Mouse (Mus musculus): ENCODE data around the gene Dtx2. TPM values are rescaled to one million over a fixed set of nuclear protein-coding genes. Genes with fewer than 3 reads are reported as not detected.
A peak's percentile ranks its signal among the peaks of the same experiment; 100 is the strongest.

The Dtx2 gene
- total and polyA plus RNA-seq, 3 experiments = 11.9 to 17.2 TPM; not detected in 1

- Histone ChIP-seq H3K27ac (ENCODE audit: control insufficient read depth, low read depth, low read length) (no peak overlapping the region), H3K36me3 (ENCODE audit: control insufficient read depth in 1 of 2, insufficient read depth in 2 of 2, low read length in 2 of 2) (peaks cover 0 to 27% of the 10 kb centered on the region in 2 experiments; a peak in 2 of 4 replicates), H3K4me1 (ENCODE audit: control insufficient read depth in 1 of 2, insufficient read depth in 2 of 2, low read length in 2 of 2) (peaks cover 10 to 30% of the 10 kb centered on the region in 2 experiments), H3K4me3 (ENCODE audit: control insufficient read depth in 1 of 2, insufficient read depth in 1 of 2, low read depth in 2 of 2, low read length in 2 of 2) (no peak overlapping the region), H3K79me2 (ENCODE audit: control insufficient read depth, insufficient read depth, low read length, poor library complexity) (peaks cover 4% of the 10 kb centered on the region; the same call in 1 of the 2 replicates), H3K27me3 (ENCODE audit: control insufficient read depth in 1 of 2, insufficient read depth in 2 of 2, low read length in 2 of 2) (no peaks in the 10 kb centered on the region), H3K9ac (ENCODE audit: control insufficient read depth, low read depth, low read length, poor library complexity, severe bottlenecking) (no peak overlapping the region), H3K9me3 (replicated peaks; ENCODE audit: insufficient read depth, low read length) (no peaks in the 10 kb centered on the region)
- TF ChIP-seq NELFE (IDR thresholded peaks at IDR 0.05; ENCODE audit: low read depth, low read length) = no peak
- no peak for TF ChIP-seq TCF12 (IDR thresholded peaks at IDR 0.05; ENCODE audit: low read depth, low read length)
- no peak for TF ChIP-seq NRF1 (IDR thresholded peaks at IDR 0.05; ENCODE audit: insufficient read depth, low read depth, low read length, poor library complexity, severe bottlenecking)
- no peak for TF ChIP-seq ETS1 (IDR thresholded peaks at IDR 0.05; ENCODE audit: low read depth, low read length)
- no peak for TF ChIP-seq GATA1 (IDR thresholded peaks at IDR 0.05; ENCODE audit: low read depth, low read length)
- TF ChIP-seq CTCF (IDR thresholded peaks at IDR 0.05 in 2 of 3, conservative IDR thresholded peaks at IDR 0.05 in 1 of 3; ENCODE audit: control insufficient read depth in 1 of 3, insufficient read depth in 1 of 3, low read depth in 2 of 3, low read length in 3 of 3, poor library complexity in 1 of 3, severe bottlenecking in 1 of 3) = no peak
- no peak for TF ChIP-seq ZNF384 (IDR thresholded peaks at IDR 0.05; ENCODE audit: low read depth, low read length)
- TF ChIP-seq POLR2A (IDR thresholded peaks at IDR 0.05; ENCODE audit: control insufficient read depth in 1 of 2, insufficient read depth in 1 of 2, low read depth in 1 of 2, low read length in 2 of 2, poor library complexity in 1 of 2) = no peak
- no peak for TF ChIP-seq E2F4 (IDR thresholded peaks at IDR 0.05; ENCODE audit: borderline replicate concordance, low read depth, low read length)
- no peak for TF ChIP-seq BHLHE40 (IDR thresholded peaks at IDR 0.05; ENCODE audit: borderline replicate concordance, low read depth, low read length)
- no peak for TF ChIP-seq MAZ (IDR thresholded peaks at IDR 0.05; ENCODE audit: low read depth, low read length)
- DNase-seq (ENCODE audit: low read depth, low spot score) = no peak
Measured at GRCm38 (mm10) chr5:135959911-135960310, 34.7 kb upstream of the Dtx2 start.

DNA sequence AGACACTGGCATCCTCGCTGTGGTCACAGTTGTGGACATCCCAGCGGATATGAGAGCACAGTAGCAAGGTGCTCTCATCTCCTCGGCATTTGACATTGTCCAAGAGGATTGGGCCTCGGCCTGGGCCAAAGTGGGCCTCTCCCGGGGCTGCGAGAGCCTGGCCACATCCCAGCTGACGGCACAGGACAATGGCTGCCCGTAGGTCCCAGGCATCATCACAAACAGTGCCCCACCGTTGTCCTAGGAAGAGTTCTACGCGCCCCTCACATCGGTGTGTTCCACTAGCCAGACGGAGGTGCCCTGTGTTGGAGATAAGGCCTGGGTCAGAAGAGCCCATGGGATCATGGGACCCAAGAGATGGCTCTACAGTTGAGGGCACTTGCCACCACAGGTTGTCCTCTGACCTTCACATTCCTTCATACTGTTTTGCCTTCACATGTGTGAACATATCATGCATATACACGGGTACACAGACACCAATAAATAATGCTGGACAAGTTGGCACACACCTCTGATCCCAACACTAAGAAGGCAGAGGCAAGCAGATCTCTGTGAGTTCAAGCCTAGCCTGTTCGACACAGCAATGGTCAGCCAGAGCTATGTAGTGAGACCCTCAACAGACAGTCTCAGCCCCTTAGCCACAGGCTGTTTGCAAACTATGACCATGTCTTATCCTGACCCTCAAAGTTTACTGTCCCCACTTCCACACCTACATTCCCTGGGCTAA is 33.5 kb upstream of the Dtx2 start:
- Histone ChIP-seq H3K4me3 (ENCODE audit: control insufficient read depth in 1 of 2, insufficient read depth in 1 of 2, low read depth in 2 of 2, low read length in 2 of 2) (no peak overlapping the region; a peak in 1 of 4 replicates), H3K27me3 (ENCODE audit: control insufficient read depth in 1 of 2, insufficient read depth in 2 of 2, low read length in 2 of 2) (no peaks in the 10 kb centered on the region), H3K27ac (ENCODE audit: control insufficient read depth, low read depth, low read length) (peak overlapping the region; percentile 85), H3K4me1 (ENCODE audit: control insufficient read depth in 1 of 2, insufficient read depth in 2 of 2, low read length in 2 of 2) (peaks cover 10 to 29% of the 10 kb centered on the region in 2 experiments), H3K36me3 (ENCODE audit: control insufficient read depth in 1 of 2, insufficient read depth in 2 of 2, low read length in 2 of 2) (peaks cover 0 to 27% of the 10 kb centered on the region in 2 experiments; a peak in 2 of 4 replicates), H3K79me2 (ENCODE audit: control insufficient read depth, insufficient read depth, low read length, poor library complexity) (peaks cover 4% of the 10 kb centered on the region; the same call in 1 of the 2 replicates), H3K9ac (ENCODE audit: control insufficient read depth, low read depth, low read length, poor library complexity, severe bottlenecking) (peak overlapping the region; percentile 67; the same call in 1 of the 2 replicates), H3K9me3 (replicated peaks; ENCODE audit: insufficient read depth, low read length) (no peaks in the 10 kb centered on the region)
- no peak for DNase-seq (ENCODE audit: low read depth, low spot score)
- TF ChIP-seq SMC3 (IDR thresholded peaks at IDR 0.05; ENCODE audit: low read depth, low read length) (no peak), MAX (IDR thresholded peaks at IDR 0.05; ENCODE audit: low read length) (no peak)

GRCm38 (mm10) chr5:135962125-135962491 is 32.5 kb upstream of the Dtx2 start:
- Histone ChIP-seq H3K4me1 (ENCODE audit: control insufficient read depth in 1 of 2, insufficient read depth in 2 of 2, low read length in 2 of 2) (peaks cover 4 to 19% of the 10 kb centered on the region in 2 experiments; a peak in 3 of 4 replicates), H3K9me3 (replicated peaks; ENCODE audit: insufficient read depth, low read length) (no peaks in the 10 kb centered on the region), H3K36me3 (ENCODE audit: control insufficient read depth in 1 of 2, insufficient read depth in 2 of 2, low read length in 2 of 2) (peaks cover 0 to 17% of the 10 kb centered on the region in 2 experiments; a peak in 2 of 4 replicates), H3K27ac (ENCODE audit: control insufficient read depth, low read depth, low read length) (peak overlapping the region; percentile 85), H3K4me3 (ENCODE audit: control insufficient read depth in 1 of 2, insufficient read depth in 1 of 2, low read depth in 2 of 2, low read length in 2 of 2) (peak overlapping the region; percentile 53 to 58), H3K9ac (ENCODE audit: control insufficient read depth, low read depth, low read length, poor library complexity, severe bottlenecking) (peak overlapping the region; percentile 67), H3K27me3 (ENCODE audit: control insufficient read depth in 1 of 2, insufficient read depth in 2 of 2, low read length in 2 of 2) (no peaks in the 10 kb centered on the region), H3K79me2 (ENCODE audit: control insufficient read depth, insufficient read depth, low read length, poor library complexity) (peaks cover 4% of the 10 kb centered on the region; the same call in 1 of the 2 replicates)
- DNase-seq (ENCODE audit: low read depth, low spot score) = no peak
- TF ChIP-seq JUND (IDR thresholded peaks at IDR 0.05; ENCODE audit: low read depth, low read length) (no peak), BHLHE40 (IDR thresholded peaks at IDR 0.05; ENCODE audit: borderline replicate concordance, low read depth, low read length) (0 out of 2 replicates have a peak, but pooled peaks have one; percentile 7), MAX (IDR thresholded peaks at IDR 0.05; ENCODE audit: low read length) (peak; percentile 5; the same call in 1 of the 2 replicates), ZMIZ1 (IDR thresholded peaks at IDR 0.05; ENCODE audit: low read depth, low read length) (peak; percentile 59; the same call in 1 of the 2 replicates), TBP (IDR thresholded peaks at IDR 0.05; ENCODE audit: low read depth, low read length) (0 out of 2 replicates have a peak, but pooled peaks have one; percentile 38), MYC (IDR thresholded peaks at IDR 0.05; ENCODE audit: low read depth, low read length) (no peak), USF1 (IDR thresholded peaks at IDR 0.05; ENCODE audit: low read depth, low read length) (no peak), MAZ (IDR thresholded peaks at IDR 0.05; ENCODE audit: low read depth, low read length) (peak; percentile 76), GATA1 (IDR thresholded peaks at IDR 0.05; ENCODE audit: low read depth, low read length) (no peak), MEF2A (IDR thresholded peaks at IDR 0.05; ENCODE audit: extremely low read depth, insufficient replicate concordance, low read depth, low read length, poor library complexity, severe bottlenecking) (no peak), SIN3A (IDR thresholded peaks at IDR 0.05; ENCODE audit: low read length) (peak; percentile 66), POLR2A (IDR thresholded peaks at IDR 0.05; ENCODE audit: control insufficient read depth in 1 of 2, insufficient read depth in 1 of 2, low read depth in 1 of 2, low read length in 2 of 2, poor library complexity in 1 of 2) (no peak; a peak in 1 of 4 replicates), EP300 (IDR thresholded peaks at IDR 0.05; ENCODE audit: low read depth in 1 of 2, low read length in 2 of 2) (peak in 1 of 2 experiments; percentile 26; a peak in 1 of 4 replicates), NELFE (IDR thresholded peaks at IDR 0.05; ENCODE audit: low read depth, low read length) (peak; percentile 64; the same call in 1 of the 2 replicates), ETS1 (IDR thresholded peaks at IDR 0.05; ENCODE audit: low read depth, low read length) (peak; percentile 8; the same call in 1 of the 2 replicates), E2F4 (IDR thresholded peaks at IDR 0.05; ENCODE audit: borderline replicate concordance, low read depth, low read length) (no peak)

All from MEL (cell line).